Mouse (Mus musculus): ENCODE measurements around the gene Kcnmb3.

DNA sequence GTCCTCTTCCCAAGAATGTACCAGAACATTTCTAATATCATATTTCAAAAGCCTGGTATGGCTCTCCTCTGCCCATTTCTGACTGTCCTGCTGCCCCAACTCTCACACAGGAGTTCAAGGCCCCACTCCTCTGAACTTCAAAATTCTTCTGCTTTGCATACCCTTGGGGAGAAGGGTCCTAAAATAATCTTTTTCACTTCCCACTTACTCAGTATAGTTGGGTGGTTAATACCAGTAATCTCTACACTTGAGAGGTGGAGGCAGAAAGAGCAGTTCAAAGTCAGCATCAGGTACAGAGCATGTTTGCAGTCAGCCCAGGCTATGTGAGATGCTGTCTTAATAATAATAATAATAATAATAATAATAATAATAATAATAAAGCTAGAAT is 1.1 kb downstream of the Kcnmb3 start:
- TF ChIP-seq CTCF (IDR thresholded peaks at IDR 0.05; ENCODE audit: low read depth, low read length), result no peak
- no peak for TF ChIP-seq GATA1 (IDR thresholded peaks at IDR 0.05; ENCODE audit: borderline replicate concordance, low read length)
- no peak for TF ChIP-seq POLR2AphosphoS5 (IDR thresholded peaks at IDR 0.05; ENCODE audit: insufficient replicate concordance, low read depth, low read length)
- TF ChIP-seq TAL1 (conservative IDR thresholded peaks at IDR 0.05; ENCODE audit: low read depth, low read length), result no peak
- TF ChIP-seq GATA2 (IDR thresholded peaks at IDR 0.05; ENCODE audit: borderline replicate concordance, low read depth, low read length), result no peak
